Mouse (Mus musculus): ENCODE results near the gene Mapk11. TPM values are rescaled to one million over a fixed set of nuclear protein-coding genes. Genes with fewer than 3 reads are reported as not detected.
A peak's percentile ranks its signal among the peaks of the same experiment; 100 is the strongest.

Gene Mapk11
- total and polyA plus RNA-seq, 2 experiments from 2014 or later = 1.0 to 2.6 TPM

GRCm38 (mm10) chr15:89180571-89181229 is 31.3 kb upstream of the Mapk11 start, which contains the start of gene Plxnb2:
Gene Plxnb2, minus strand, starts transcription at chr15:89180788.
- H3K27me3 ChIP-seq (ENCODE audit: control insufficient read depth, insufficient read depth, low read length) = no peaks in the 10 kb centered on the region
- peak within 1 kb of the TSS; percentile 96 for H3K27ac ChIP-seq (ENCODE audit: low read depth)
- H3K4me3 ChIP-seq (ENCODE audit: low read depth, low read length) = peak within 1 kb of the TSS; percentile 83
- peak; percentile 76 for ATAC-seq (ENCODE audit: insufficient read depth, low read depth)
- H3K4me2 ChIP-seq (ENCODE audit: low read depth, low read length) = peak within 1 kb of the TSS; percentile 92
- no peaks in the 10 kb centered on the region for H3K36me3 ChIP-seq (replicated peaks; ENCODE audit: control insufficient read depth, insufficient read depth, low read length)
- peaks cover 55% of the 10 kb centered on the region for H3K4me1 ChIP-seq (ENCODE audit: control insufficient read depth, insufficient read depth)
- H3K9me3 ChIP-seq (replicated peaks; ENCODE audit: control insufficient read depth, low read length) = no peaks in the 10 kb centered on the region
- under 1% methylated on average over 49 of the region's 72 CpGs for WGBS
- 0 out of 2 replicates have a peak, but pooled peaks have one; percentile 36 for TF ChIP-seq EP300 (IDR thresholded peaks at IDR 0.05; ENCODE audit: low read depth)
- TF ChIP-seq CTCF (IDR thresholded peaks at IDR 0.05; ENCODE audit: low read depth) = no peak
- H3K9ac ChIP-seq (replicated peaks; ENCODE audit: low read depth, low read length) = peak within 1 kb of the TSS; percentile 87
- peak; percentile 86 for DNase-seq (ENCODE audit: low spot score)

- TF ChIP-seq EP300 (IDR thresholded peaks at IDR 0.05; ENCODE audit: low read depth) (no peak), CTCF (IDR thresholded peaks at IDR 0.05; ENCODE audit: low read depth) (no peak)
- ATAC-seq (ENCODE audit: insufficient read depth, low read depth) = no peak
These were observed 30.7 kb upstream of the Mapk11 start for GRCm38 (mm10) chr15:89180081-89180541.

GRCm38 (mm10) chr15:89179630-89179964 is 30.2 kb upstream of the Mapk11 start:
- ATAC-seq (ENCODE audit: insufficient read depth, low read depth) = no peak
- Histone ChIP-seq H3K36me3 (replicated peaks; ENCODE audit: control insufficient read depth, insufficient read depth, low read length) (no peaks in the 10 kb centered on the region), H3K9me3 (replicated peaks; ENCODE audit: control insufficient read depth, low read length) (no peaks in the 10 kb centered on the region), H3K27me3 (ENCODE audit: control insufficient read depth, insufficient read depth, low read length) (no peaks in the 10 kb centered on the region), H3K27ac (ENCODE audit: low read depth) (peak overlapping the region; percentile 96), H3K4me1 (ENCODE audit: control insufficient read depth, insufficient read depth) (peaks cover 66% of the 10 kb centered on the region), H3K4me2 (ENCODE audit: low read depth, low read length) (peak overlapping the region; percentile 92), H3K9ac (replicated peaks; ENCODE audit: low read depth, low read length) (peak overlapping the region; percentile 87), H3K4me3 (ENCODE audit: low read depth, low read length) (peak overlapping the region; percentile 83)
- TF ChIP-seq CTCF (IDR thresholded peaks at IDR 0.05; ENCODE audit: low read depth) (no peak), EP300 (IDR thresholded peaks at IDR 0.05; ENCODE audit: low read depth) (no peak)
- 5% methylated on average over 6 of the region's 6 CpGs for WGBS
- DNase-seq (ENCODE audit: low spot score) = no peak

More at GRCm38 (mm10) chr15:89180081-89180541, 30.7 kb upstream of the Mapk11 start:
- no peak for DNase-seq (ENCODE audit: low spot score)
- peak overlapping the region; percentile 87 for H3K9ac ChIP-seq (replicated peaks; ENCODE audit: low read depth, low read length)
- peak overlapping the region; percentile 92 for H3K4me2 ChIP-seq (ENCODE audit: low read depth, low read length)
- no peaks in the 10 kb centered on the region for H3K36me3 ChIP-seq (replicated peaks; ENCODE audit: control insufficient read depth, insufficient read depth, low read length)
- H3K4me3 ChIP-seq (ENCODE audit: low read depth, low read length) = peak overlapping the region; percentile 83
- H3K27ac ChIP-seq (ENCODE audit: low read depth) = peak overlapping the region; percentile 96
- WGBS = 1% methylated on average over 26 of the region's 26 CpGs
- H3K27me3 ChIP-seq (ENCODE audit: control insufficient read depth, insufficient read depth, low read length) = no peaks in the 10 kb centered on the region
- H3K9me3 ChIP-seq (replicated peaks; ENCODE audit: control insufficient read depth, low read length) = no peaks in the 10 kb centered on the region
- peaks cover 61% of the 10 kb centered on the region for H3K4me1 ChIP-seq (ENCODE audit: control insufficient read depth, insufficient read depth)

GRCm38 (mm10) chr15:89178954-89179629 is 29.7 kb upstream of the Mapk11 start:
- 4% methylated on average over 16 of the region's 16 CpGs for WGBS

GRCm38 (mm10) chr15:89178260-89178860 is 28.9 kb upstream of the Mapk11 start:
- H3K9ac ChIP-seq (replicated peaks; ENCODE audit: low read depth, low read length) = peak overlapping the region; percentile 49
- H3K4me1 ChIP-seq (ENCODE audit: control insufficient read depth, insufficient read depth) = peaks cover 78% of the 10 kb centered on the region
- H3K27ac ChIP-seq (ENCODE audit: low read depth) = peak overlapping the region; percentile 96
- no peak for DNase-seq (ENCODE audit: low spot score)
- ATAC-seq (ENCODE audit: insufficient read depth, low read depth) = no peak
- TF ChIP-seq CTCF (IDR thresholded peaks at IDR 0.05; ENCODE audit: low read depth) (no peak), EP300 (IDR thresholded peaks at IDR 0.05; ENCODE audit: low read depth) (0 out of 2 replicates have a peak, but pooled peaks have one; percentile 15)
- H3K27me3 ChIP-seq (ENCODE audit: control insufficient read depth, insufficient read depth, low read length) = no peaks in the 10 kb centered on the region
- H3K4me3 ChIP-seq (ENCODE audit: low read depth, low read length) = peak overlapping the region; percentile 83
- H3K4me2 ChIP-seq (ENCODE audit: low read depth, low read length) = peak overlapping the region; percentile 92
- no peaks in the 10 kb centered on the region for H3K36me3 ChIP-seq (replicated peaks; ENCODE audit: control insufficient read depth, insufficient read depth, low read length)
- H3K9me3 ChIP-seq (replicated peaks; ENCODE audit: control insufficient read depth, low read length) = no peaks in the 10 kb centered on the region
- 43% methylated on average over 7 of the region's 7 CpGs for WGBS

More at GRCm38 (mm10) chr15:89178954-89179629, 29.7 kb upstream of the Mapk11 start:
- Histone ChIP-seq H3K4me3 (ENCODE audit: low read depth, low read length) (peak overlapping the region; percentile 83), H3K9me3 (replicated peaks; ENCODE audit: control insufficient read depth, low read length) (no peaks in the 10 kb centered on the region), H3K36me3 (replicated peaks; ENCODE audit: control insufficient read depth, insufficient read depth, low read length) (no peaks in the 10 kb centered on the region), H3K27me3 (ENCODE audit: control insufficient read depth, insufficient read depth, low read length) (no peaks in the 10 kb centered on the region), H3K9ac (replicated peaks; ENCODE audit: low read depth, low read length) (peak overlapping the region; percentile 87), H3K27ac (ENCODE audit: low read depth) (peak overlapping the region; percentile 96), H3K4me1 (ENCODE audit: control insufficient read depth, insufficient read depth) (peaks cover 71% of the 10 kb centered on the region), H3K4me2 (ENCODE audit: low read depth, low read length) (peak overlapping the region; percentile 92)
- DNase-seq (ENCODE audit: low spot score) = peak; percentile 89
- peak; percentile 74 for ATAC-seq (ENCODE audit: insufficient read depth, low read depth)
- no peak for TF ChIP-seq EP300 (IDR thresholded peaks at IDR 0.05; ENCODE audit: low read depth)
- no peak for TF ChIP-seq CTCF (IDR thresholded peaks at IDR 0.05; ENCODE audit: low read depth)

All from heart, postnatal 0 days (tissue).